Mouse (Mus musculus): ENCODE results near the gene Arl4d.
A peak's percentile ranks its signal among the peaks of the same experiment; 100 is the strongest.

The Arl4d gene

DNA sequence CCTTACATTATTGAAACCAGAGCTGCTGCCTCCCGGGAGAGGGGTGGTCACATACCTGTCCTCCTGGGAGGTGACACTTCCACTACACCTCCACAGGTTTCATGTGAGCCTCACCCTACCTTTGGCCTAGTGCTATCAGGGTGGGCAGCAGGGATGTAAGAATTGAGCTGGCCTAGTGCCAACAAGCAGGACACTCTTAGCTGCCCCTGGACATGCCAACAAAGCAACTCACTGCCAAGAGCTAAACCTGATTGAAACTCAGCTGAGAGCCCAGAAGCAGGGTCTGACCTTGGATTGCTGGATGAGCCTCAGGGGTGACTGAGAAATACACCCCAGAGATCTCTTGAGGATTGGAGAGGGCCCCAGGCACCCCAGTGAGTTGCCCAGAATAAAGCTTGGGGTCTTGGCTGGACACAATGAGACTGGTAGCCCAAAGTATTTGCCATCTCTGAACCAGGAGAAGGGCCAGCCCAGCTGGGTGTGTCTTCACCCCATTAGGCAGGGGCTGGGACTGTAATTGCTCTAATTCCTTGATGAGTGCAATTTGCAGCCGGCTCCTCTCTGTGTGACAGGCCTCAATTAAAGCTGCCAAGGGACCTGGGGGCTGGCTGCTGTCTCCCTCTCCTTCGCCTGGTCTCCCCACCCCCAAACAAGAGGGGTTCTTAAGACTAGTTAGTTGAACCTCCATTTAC is 15.4 kb downstream of the Arl4d start:
- no peak for DNase-seq

DNA sequence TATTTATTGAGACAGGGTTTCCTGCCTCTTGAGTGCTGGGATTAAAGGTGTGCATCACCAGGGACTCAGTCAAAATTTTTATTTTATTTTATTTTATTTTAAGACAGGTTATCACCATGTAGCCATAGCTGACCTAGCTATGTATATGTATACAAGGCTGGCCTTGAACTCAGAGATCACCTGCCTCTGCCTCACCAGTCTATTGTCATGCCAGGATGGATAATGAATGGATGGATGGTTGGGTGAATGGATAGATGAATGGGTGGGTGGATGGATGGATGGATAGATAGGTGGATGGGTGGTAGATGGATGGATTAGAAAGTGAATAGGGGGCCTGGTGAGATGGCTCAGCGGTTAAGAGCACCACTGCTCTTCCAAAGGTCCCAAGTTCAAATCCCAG is 16.6 kb downstream of the Arl4d start:
- no peak for DNase-seq

DNA sequence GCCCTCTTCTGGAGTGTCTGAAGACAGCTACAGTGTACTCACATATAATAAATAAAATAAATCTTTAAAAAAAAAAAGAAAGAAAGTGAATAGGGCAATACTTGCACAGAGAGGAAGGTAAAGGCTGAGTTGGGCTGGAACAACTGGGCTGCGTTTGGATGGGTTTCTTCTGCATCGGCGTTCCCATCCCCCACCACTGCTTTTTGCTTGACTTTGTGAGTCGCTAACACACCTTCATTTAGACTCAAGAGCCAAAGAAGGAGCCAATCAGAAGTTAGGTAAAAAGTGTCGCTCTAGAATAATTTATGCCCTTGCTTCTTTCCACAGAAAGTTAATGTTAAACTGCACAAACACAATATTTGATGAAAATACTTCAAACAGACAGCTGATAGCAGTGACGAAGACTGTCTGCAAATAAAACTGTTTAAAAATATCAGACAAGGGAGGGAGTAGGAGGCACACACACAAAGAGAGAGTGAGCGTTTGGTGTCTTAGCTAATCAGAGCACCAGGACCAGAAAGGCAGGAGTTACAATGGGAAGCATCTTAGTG is 17.1 kb downstream of the Arl4d start:
- no peak for DNase-seq

DNA sequence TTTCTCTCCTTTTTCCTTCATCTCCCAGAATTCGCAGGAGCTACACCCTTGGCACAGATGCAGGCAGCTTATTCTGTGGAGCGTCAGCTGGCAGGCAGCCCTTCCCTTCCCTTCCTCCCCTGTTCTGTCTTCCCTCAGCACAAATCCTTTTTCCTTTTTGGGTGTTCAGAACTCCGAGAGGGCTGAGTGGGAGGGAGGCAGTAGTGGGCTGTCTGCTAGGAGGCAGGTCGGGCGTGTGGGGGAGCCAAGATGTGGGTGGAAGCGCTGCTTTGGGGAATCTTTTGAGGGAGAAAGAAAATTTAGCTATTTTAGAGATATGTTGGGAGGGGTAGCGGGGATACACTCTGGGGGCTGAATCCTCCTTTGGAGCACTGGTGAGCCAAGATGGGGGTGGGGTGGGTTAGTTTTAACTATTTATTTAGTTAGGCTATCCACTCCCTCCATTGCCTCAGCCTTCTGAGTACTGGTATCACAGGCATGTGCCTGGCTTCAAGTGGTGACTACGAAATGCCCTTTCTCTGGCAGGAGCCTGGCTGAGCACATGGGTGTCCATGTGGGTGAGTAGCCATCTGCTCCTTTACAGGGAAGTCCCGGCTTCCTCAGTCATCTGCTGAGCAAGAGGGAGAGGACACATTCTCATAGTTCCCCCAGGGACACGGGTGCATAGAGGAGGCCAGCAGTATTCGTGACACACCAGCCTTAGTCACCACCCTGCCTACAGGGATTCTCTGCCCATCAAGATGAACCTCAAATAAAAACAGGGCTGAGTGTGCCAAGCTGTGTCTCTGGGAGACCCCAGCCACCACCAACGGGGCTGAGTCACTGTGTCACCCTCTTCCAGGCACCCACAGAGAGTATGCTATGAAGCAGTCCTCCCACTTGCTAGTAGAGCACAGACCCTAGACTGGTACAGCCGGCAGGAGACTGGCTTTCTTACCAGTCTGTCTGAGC is 22.3 kb downstream of the Arl4d start:
- DNase-seq: no peak

DNA sequence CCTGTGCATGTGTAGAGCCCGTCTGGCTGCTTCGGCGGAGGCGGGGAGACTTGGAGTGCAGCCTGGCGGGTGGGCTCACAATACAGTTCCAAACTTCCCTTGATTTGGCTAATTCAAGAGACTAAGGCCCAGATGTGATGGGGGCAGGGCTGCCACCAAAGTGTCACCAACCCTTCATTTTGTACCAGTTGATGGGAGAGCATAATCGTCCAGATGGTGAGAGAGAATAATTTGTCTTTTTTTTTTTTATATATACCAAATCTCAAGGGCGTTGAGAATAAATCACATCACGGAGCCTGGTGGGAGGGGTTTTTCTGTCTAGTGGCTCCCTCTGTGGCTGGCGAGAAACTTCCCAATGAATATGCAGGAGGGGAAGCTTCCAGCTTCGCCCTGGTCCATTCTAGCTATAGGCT is 24.4 kb downstream of the Arl4d start:
- DNase-seq: no peak

DNA sequence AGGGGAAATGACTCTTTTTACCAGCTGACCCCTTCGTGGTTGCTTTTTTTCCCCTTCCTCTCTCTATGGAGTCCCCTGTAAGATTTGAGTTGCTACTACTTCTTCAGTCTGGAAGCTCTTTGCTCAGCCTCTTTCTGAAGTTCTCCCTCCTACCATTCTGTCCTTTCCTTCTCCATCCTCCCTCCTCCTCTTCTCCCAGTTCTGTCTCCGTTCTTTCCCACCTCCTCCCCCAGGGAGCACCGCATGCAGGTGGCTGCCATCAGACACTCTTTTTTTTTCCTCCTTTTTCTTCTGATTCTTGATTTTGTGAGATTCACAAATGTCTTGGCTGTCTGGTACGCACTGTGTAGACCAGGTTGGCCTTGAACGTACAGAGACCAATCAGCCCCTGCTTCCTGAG is 25.0 kb downstream of the Arl4d start:
- no peak for DNase-seq

DNA sequence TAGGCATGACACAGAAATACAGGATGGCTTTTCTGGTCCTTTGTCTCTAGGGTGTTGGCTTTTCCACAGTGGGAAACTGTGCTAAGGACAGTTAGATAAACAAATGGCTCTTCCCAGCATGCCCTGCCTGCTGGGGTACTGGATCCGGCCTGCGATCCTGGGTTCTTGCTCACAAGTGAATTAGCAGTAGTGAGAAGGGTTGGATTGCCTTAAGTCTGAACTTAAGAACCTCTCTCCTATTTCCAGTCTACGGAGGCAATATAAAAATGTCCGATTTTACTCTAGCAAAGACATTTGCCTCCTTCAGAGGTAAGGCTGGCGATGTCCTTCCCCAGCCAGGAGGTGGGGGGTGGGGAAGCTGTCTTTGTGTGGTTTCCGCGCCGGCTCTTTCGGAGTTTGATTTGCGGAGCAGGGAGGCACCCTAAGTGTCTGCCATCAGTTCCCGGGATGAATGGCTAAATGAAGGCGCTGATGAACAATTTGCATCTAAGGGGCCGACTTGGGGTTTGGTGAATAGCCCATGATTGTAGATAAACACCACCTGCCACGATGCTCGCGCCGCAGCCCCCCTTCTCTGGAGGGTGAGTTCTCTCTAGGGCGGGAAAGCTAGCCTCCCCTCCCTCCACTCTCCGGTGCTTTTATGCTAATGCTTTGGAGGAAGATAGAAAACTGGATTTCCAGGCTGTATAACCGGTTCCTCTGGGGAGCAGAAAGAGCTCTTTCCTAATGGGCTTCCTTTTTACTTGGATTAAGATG is 30.7 kb downstream of the Arl4d start:
- DNase-seq: peak; percentile 77

DNA sequence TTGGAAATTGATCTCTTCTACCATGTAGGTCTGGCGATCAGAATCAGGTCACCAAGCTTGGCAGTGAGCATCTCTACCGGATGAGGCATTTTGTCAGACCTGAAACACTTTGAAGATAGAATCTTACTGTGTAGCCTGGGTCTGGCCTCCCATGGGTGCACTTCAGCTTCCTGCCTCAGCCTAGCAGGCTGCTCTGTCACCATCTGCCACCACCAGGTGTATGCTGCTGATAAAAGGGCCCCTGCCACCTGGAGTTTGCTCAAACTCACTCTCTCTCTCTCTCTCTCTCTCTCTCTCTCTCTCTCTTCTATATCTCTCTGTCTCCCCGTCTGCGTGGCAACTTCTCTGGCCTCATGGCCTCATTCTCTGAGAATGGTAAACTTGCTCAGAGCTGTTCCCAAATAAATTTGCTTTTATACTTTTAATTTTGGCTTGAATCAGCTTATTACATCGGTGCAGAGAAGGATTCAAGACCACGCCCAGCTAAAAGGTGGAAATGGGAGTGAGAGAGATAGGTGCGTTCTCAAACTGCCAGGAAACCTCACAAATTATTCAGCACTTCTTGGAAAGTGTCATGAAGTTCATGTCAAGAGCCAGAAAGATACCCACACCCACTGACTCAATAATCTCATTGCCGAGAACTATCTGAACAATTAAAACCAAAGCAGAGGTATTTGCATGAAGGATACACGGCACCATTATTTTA is 32.0 kb downstream of the Arl4d start:
- no peak for DNase-seq

DNA sequence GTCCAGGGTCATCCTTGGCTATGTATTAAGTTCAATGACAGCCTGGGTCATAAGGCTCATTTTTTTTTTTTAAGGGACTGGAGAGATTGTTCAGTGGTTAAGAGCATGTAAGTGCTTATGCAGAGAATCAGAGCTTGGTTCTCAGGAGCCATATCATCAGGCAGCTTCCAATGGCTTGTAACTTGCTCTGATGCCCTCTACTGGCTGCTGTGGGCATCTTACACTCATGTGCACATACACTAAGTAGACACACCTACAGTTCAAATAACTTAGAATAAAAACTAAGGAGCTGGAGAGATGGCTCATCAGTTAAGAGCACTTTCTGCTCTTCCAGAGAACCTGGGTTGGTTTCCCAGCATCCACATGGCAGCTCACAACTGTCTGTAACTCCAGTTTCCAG is 32.8 kb downstream of the Arl4d start:
- DNase-seq: no peak

DNA sequence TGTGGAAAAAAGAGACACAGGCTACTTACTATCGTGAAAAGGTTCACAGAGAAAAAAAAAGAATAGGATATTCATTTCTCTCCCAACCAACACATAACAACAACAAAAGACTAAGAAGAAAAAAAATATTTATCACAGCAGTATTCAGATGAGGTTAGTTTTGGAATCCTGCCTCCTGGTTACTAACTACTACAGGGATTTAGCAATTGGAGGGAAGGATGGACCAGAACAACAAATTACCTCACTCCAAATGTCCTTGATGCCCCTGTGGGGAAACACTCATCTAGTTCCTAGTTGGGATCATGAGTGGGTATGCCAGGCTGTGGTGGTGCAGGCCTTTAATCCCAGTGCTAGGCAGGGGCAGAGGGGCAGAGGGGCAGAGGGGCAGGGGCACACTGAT is 34.2 kb downstream of the Arl4d start:
- DNase-seq: no peak

DNA sequence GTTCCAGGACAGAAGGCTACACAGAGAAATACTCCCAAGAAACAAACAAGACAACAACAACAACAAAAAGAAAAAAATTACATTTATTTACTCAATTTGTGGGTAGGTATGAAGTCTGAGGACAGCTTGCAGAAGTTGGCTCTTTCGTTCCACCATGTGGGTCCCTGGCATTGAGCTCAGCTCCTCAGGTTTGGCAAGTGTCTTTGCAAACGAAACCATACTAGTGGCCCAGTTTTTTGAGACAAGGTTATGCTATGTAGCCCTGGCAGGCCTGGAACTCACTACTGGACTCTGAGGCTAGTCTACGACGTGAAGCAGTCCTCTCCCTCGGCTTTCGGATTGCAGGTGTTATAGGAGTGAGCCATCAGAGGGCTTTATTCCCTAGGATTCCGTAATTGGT is 34.6 kb downstream of the Arl4d start:
- no peak for DNase-seq

DNA sequence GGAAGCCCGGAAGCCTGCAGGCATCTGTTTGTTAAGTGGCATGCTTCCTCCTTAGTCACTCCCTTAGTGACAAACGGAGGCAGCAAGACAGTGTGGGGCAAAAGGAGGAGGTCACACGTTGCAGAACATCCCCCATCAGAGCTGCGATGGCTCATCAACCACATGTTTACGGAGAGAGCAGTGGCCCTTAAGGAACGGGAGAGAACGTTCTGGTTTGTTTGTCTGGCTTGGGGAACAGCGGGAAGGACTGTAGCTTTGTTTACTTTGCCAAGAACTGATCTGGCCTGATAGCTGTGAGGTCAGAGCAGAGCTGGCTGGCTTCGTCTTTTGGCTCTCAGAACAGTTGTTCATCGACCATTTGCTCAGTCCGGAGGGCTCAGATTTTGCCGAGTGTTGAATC is 35.1 kb downstream of the Arl4d start:
- DNase-seq: peak; percentile 20

DNA sequence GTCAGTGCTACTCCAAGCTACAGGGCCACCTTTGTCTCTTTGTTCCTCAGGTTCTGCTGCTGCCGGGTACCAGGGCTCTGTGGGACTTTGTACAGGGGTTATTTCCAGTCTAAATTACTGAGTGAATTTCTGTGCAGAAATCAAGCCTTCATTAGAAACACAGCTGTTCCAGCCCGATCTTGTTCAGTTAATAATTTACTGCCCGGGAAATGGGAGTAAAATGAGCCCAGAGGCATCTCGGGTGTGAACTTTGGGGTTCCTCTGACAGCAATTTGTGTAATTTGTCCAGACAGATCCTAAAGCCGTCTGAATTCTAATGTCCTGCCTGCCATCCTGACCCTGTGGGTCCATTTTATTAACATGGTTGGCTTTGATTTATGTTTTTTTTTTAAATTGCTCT is 38.7 kb downstream of the Arl4d start:
- DNase-seq: peak; percentile 26

DNA sequence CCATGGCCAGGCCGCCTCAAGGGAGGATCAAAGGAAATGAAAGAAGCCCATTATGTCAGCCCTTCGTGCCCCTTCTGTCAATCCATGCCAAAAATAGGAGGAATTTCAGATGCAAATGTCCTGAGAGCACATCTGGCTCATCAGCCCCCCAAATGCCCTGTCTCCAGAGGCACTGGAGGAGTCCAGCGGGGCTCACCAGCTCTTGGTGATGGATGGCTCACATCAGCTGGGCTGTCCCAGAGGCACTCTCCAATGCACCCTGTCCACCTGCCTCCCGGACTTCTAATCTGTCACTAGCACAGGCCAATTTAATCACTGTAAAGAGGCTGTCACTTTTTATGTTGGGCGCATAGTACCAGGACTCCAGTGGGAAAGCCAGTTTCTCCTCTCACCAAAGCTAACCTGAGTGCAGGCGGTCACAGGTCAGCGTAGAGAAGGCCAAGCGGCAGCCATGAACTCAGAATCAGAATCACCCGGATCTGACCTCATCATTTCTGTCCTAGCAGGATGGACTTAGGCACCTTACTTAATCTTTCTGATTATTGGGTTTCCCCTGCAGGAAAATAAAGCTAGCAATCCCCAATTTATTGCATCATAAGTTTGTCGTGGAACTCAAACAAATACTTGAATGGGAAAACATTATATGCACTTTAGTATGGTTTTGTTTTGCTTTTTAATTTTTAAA is 41.6 kb downstream of the Arl4d start:
- DNase-seq: peak; percentile 24

DNA sequence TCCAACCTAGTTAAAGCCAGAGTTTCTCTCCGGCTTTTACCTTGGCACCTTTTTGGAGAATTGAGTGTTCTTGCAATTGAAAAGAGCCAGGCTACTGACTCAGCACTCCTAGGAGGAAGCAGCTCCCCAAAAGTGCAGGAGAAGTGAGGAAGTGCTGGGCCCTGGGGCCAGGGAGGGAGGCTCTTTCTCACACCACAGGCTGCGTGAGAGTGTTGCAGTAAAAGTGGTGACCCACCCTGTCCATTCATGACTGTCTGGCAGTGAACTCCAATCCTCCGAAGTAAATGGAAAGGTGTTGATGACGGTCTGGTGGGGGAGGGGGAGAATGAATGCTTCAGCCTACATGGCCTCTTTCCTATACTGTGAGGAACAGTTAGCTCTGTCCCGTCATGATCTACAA is 43.1 kb downstream of the Arl4d start:
- no peak for DNase-seq

DNA sequence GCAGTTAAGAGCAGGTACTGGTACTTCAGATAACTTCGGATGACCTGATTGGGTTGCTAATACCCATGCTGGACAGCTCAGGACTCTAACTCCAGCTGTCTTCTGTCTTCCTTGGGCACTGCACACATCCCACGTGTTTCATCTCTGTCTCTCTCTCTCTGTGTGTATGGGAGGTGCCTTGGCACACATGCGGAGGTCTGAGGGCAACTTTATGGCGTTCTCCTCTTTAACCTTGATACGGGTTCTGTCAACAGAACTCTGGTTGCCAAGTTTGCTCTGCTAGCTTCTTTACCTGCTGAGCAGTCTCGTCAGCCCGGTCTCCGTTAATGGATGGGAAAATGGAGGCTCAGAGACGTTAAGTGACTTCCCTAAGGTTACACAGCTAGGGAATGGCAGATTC is 47.5 kb downstream of the Arl4d start:
- DNase-seq: no peak

DNA sequence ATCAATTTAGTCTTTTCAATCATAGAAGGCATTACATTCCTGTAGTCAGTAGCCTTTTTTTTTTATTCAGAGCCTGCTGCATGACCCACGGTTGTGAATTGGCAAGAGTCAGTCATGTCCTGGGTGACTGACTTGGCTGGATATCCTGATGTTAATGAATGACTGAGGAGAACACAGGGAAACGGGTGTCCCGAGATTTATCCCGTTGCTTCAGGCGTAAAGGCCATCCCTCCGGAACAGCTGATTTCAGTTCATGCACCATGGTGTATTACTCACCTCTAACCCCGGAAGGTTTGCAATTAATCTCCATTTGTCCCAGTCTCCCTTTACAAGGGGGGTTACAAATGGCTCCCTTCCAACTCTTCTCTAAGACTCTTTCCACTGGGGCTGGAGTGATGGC is 48.7 kb downstream of the Arl4d start:
- no peak for DNase-seq

Measured in embryo, embryonic 11 days (tissue).